Mouse (Mus musculus) layer of hippocampus, adult 18-20 months (tissue): ENCODE measurements around the gene Samd11. TPM values are rescaled to one million over a fixed set of nuclear protein-coding genes. Genes with fewer than 3 reads are reported as not detected.
A peak's percentile ranks its signal among the peaks of the same experiment; 100 is the strongest.

ENCODE experiments used
- DNase-seq, 2 experiments: peaks; one replicate each; pipeline ENCODE4 v3.0.0; 2022; ENCODE audit warnings: low spot score in 2 of 2
- microRNA-seq, 2 experiments: library from miRNA; unstranded; fragments of <30 nt; microRNA quantifications; one replicate each; pipeline ENCODE4 v1.2.0; 2021
- total RNA-seq, 2 experiments: library from RNA; stranded (reverse); gene quantifications; 2 replicates each; pipeline ENCODE4 v1.2.3; 2021

Samd11 gene
- total RNA-seq, 2 experiments from 2014 or later, result 4.5 to 5.6 TPM

DNA sequence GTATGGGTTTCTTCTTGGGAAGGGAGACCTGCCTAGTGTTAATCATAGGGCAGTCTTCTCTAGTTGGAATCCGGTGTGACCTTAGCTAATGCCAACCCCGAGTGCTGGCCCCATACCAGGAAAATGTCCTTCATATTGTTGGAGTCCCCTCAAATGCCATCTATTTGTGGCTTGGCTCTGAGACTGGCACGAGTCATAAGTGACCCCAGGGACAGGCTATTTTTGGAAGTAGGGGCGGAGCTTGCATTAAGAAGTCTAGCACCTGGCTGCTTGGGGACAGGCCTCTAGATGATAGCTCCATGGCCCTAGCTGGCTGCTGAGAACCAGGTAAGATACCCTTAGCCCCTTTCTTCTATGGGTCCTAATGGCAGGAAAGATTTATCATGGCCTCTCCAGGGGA is 39.8 kb downstream of the Samd11 start, which contains the start of gene Perm1:
Gene Perm1 (plus strand): TSS at position 220 of the 400 bp plus-strand sequence.
- no peak for DNase-seq

DNA sequence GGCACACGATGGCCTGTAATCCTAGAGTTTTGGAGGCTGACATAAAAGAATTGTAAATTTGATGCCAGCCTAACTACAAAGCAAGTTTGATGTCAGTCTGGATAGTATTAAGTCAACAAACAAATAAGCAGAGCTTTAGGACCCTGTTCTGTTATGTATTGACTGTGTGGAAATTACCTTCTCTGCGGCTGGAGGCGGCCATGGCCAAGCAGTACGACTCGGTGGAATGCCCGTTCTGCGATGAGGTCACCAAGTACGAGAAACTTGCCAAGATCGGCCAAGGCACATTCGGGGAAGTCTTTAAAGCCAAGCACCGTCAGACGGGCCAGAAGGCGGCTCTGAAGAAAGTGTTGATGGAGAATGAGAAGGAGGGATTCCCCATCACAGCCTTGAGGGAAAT is 42.3 kb downstream of the Samd11 start:
- DNase-seq, result no peak

DNA sequence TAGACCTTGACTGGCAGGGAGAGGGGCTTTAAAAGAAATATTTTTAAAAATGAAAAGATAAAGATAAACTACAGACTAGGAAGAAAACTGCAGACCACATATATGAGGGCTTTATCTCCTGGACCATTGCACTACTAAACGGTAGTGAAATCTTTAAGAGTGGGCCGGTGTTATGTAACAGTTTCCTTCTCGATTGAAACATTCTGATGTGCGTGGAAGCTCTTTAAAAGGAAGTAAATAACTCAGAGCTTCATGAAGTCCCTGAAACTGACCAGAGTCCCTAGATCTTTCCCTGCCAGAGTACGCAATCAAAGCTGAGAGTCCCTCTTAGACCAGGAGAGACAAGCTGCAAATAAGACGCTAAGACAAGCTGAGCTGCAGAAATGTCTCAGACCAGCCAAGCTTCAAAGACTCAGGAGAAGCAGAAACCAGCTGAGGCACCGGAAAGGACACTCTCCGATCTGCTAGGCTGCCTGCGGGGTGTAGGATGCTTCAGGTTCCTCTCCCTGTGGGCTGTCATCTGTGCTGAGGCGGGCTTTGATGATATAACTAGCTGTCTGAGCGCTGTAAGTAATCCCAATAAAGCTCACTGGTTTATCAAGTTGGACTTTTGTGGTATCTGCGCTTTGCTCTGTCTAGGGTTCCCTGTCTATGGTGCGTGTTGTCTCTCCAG is 45.4 kb downstream of the Samd11 start:
- no peak for DNase-seq

DNA sequence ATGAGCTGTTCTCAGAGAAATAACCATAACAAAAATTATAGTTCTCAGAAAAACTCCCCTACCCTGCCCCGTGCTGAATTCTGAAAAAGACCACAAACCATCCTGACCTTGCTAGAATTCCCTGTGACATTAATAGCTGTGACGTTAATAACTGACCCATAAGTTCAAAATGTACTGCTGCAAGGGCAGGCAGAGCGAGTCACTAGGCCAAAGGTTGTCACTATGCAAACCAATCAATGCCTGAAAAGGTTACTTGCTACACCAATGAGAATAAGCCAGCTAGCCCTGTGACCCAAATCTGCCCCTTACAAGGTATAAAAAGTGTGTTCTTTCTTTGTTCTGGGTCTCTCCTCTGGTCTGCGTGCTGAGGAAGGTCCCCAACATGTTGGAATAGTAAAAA is 46.6 kb downstream of the Samd11 start:
- DNase-seq, result no peak

DNA sequence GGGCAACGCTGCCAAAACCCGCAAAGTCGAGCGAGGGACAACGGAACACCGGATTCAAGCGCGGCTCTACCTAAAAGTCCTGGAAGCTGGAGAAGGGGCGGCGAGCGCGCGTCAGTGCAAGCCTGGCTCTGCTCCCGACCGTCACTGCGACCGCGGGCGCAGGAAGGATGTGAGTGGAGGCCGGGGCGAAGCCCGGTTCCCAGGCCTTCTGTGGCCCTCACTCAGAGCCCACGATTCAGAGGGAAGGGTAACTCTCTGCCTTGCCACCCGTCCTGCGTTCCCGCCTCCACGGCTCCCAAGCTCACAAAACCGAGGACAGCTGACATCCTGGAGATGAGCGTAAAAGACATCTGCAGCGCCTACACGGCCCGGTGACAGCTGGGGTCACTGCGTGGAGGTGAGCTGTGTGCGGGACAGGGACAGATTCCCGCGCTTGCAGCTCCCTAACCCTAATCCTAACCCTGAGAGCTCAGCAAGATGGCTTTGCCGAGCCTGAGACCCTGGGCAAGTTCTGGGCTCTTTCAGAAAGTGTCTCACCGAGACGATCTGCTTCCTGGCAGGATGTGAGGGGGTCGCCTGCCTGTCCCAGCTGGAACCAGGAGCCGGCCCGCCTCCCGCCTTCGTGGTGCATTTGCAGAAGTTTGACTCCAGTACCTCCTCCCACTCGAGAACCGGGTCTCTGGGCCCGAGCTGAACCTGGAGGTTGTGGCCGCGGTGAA is 51.9 kb downstream of the Samd11 start:
- DNase-seq, result no peak

DNA sequence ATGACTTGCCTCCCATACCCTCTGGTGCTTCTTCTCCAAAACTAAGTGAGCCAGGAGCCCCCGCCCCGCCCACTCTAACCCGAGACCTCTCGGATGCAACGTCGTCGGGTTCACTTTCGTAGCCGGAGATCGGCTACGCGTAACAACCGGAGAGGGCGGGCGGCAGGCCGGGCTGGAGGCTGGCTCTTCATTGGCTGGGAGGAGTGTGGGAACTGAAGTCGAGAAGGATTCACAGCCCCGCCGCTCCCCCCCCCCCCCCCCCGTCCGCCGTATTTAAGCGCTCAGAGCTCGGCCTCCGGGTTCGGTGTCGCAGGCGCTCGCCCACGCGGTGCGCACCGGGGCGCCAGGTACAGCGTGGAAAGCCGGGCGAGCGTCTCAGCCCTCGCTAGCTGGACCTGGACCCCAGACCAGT is 52.5 kb downstream of the Samd11 start, which contains the start of gene AW011738:
Gene AW011738 (plus strand): TSS at position 304 of the 412 bp plus-strand sequence.
- DNase-seq, result peak in 1 of 2 experiments; percentile 59

DNA sequence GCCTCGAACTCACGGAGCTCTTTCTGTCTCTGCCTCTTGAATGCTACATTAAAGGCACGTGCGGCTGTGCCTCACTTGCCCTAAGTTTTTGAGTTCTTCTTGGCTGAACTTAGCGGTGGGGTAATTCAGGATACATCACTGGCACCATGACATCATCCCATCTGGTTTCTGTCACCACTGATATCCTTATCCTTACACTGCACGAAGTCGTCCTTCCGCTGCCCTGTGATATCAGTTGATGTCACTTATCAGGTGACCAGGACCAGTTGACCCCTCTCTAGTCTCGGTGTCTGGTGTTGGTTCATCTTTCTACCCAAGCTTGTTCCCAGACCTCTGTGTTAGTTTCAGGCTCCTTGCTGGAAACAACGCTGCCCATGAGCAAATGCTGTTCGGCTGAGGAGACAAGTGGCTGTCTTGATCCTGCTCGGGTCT is 53.0 kb downstream of the Samd11 start:
- no peak for DNase-seq

DNA sequence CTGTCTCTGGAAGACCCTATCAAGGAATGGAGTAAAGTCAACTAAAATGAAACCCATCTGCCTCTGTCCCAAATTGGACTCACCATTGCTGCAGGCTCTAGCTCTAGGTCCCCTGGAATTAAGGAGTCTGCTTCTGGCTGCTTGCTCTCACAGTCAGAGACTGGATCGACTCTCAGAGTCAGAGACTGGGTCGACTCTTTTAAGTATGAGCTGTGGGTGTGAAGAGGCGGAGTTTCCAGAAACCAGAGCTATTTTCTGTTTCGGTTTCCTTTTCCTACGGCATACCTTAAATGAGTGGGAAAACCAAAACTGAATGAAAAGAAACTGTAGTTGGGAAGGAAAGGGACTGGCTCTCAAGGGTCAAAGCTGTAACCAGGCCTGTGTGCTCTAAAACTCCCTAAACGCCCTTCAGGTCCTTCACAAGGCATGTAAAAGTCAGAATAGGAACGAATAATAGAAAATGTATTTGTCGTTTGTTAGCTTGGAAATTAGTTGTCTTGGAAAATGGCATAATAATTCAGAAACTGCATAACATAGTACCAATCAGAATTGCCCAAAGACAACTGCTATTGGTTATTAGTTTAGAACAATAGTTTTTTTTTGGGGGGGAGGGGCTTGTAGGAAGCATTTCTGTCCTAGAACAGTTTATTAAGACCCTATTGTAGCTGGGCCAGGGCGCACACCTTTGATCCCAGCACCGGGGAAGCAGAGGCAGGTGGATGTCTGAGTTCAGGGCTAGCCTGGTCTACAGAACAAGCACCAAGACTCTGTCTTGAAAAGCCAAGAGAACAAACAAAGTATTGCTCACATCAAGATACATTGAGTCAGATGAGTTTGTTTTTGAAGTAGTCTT is 54.6 kb downstream of the Samd11 start, which contains the start of gene Isg15:
Gene Isg15 (minus strand): TSS at position 196 of the 853 bp plus-strand sequence.
- no peak for DNase-seq

DNA sequence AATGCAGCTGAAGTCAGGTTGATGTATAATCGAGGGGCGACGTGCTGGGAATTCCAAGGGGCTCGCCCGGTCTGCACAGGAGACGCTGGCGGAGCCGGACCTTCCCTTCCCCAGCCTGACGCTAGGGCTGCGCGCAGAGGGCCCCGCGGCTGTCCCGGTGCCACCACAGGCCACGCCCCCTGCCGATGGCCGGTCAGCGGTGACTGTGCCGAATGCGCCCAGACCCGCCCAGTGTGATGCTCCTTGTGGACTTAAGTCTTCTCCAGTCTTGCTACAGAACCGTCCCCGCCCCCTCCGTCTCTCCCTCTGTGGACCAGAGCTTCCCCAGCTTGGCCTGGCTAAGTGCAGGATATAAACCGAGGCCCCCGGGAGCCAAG is 57.6 kb downstream of the Samd11 start:
- peak; percentile 43 to 72 for DNase-seq

DNA sequence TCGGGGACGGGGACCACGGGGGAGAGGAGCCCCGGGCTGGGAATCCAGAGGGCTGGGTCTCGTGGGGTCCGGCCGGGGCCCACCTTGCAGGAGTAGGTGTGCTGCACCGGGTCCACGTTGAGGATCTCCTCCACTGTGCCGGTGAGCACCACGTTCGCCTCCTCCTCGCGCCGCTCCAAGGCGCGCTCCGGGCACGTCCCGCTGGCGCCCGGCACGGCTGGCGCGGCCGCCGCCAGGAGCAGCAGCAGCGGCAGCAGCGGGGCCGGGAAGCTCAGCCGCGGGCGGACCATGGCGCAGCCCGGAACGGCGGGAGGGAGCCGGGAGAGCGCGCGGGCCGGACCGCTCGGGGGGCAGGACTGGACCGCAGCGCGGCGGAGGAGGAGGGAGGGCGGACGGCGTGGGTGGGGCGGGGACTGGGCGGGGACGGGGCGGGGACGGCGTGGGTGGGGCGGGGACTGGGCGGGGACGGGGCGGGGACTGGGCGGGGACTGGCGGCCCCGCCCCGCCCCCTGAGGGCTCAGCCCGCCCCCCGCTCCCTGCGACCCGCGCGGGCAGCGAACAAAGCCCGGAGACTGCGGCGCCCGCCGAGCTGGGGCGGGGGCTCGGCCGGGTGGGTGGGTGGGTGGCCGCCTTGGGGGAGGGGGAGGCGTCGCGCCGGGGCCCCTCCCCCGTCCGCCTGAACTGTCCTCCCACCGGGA is 58.2 kb downstream of the Samd11 start, which contains the start of gene Agrn:
Gene Agrn (minus strand): TSS at position 358 of the 698 bp plus-strand sequence.
- DNase-seq, result peak in 1 of 2 experiments; percentile 56

Small RNAs within 50 kb of the gene (microRNA-seq; reads per million reads assigned to microRNA genes)
- gene Mir7658, result 1.5 to 4.7 reads per million in 2 experiments

Other genes starting within 250 kb of the Samd11 start
- gene Tnfrsf4, start 241.8 kb downstream of the Samd11 start, total RNA-seq, result 1 to 10 TPM in 1 of 2 experiments, under 1 TPM in 1; 0.94 to 1.4 TPM
- not detected for gene Tnfrsf18, start 229.5 kb downstream of the Samd11 start, total RNA-seq
- under 1 TPM; 0.33 to 0.35 TPM for gene Ttll10, start 196.2 kb downstream of the Samd11 start, total RNA-seq
- 10 to 100 TPM; 24.9 to 27.2 TPM for gene 9430015G10Rik, start 145.7 kb downstream of the Samd11 start, total RNA-seq
- under 1 TPM; 0.67 to 0.84 TPM for gene Rnf223, start 125.1 kb downstream of the Samd11 start, total RNA-seq
- gene Agrn, start 58.2 kb downstream of the Samd11 start, total RNA-seq, result 100 to 1,000 TPM; 118 to 120 TPM
- gene Isg15, start 54.8 kb downstream of the Samd11 start, total RNA-seq, result under 1 TPM in 1 of 2 experiments, not detected in 1; 0.74 TPM
- 1 to 10 TPM; 5.4 to 6.5 TPM for gene AW011738, start 52.4 kb downstream of the Samd11 start, total RNA-seq
- gene Perm1, start 39.8 kb downstream of the Samd11 start, total RNA-seq, result under 1 TPM; 0.15 to 0.40 TPM
- gene Plekhn1, start 20.8 kb downstream of the Samd11 start, total RNA-seq, result 10 to 100 TPM; 37.5 to 38.8 TPM
- gene Noc2l, start 19.6 kb downstream of the Samd11 start, total RNA-seq, result 10 to 100 TPM; 69.5 to 71.7 TPM
- gene Vmn2r-ps159, start 75.4 kb upstream of the Samd11 start, total RNA-seq, result not detected